Mouse (Mus musculus) embryonic facial prominence, embryonic 13.5 days (tissue): ENCODE data around the gene Vmn1r210. TPM values are rescaled to one million over a fixed set of nuclear protein-coding genes. Genes with fewer than 3 reads are reported as not detected.

ENCODE experiments used
- polyA plus RNA-seq: library from polyadenylated mRNA; unstranded; fragments of >200 nt; fragmentation: Nextera tagmentation; extraction: Ambion mirVana; gene quantifications from 2 replicates; pipeline ENCODE4 v1.2.1, GENCODE M21; 2015

Vmn1r210 gene
- polyA plus RNA-seq, 1 experiment from 2014 or later = not detected

Other genes with a start within 250 kb of the Vmn1r210 start
- gene Vmn1r205, start 238.3 kb downstream of the Vmn1r210 start, polyA plus RNA-seq = not detected in 2 replicates
- not detected in 2 replicates for gene Vmn1r206, start 207.1 kb downstream of the Vmn1r210 start, polyA plus RNA-seq
- gene Vmn1r207-ps, start 101.7 kb downstream of the Vmn1r210 start, polyA plus RNA-seq = not detected in 2 replicates
- not detected in 2 replicates for gene Vmn1r208, start 53.9 kb downstream of the Vmn1r210 start, polyA plus RNA-seq
- not detected in 2 replicates for gene Vmn1r209, start 21.7 kb downstream of the Vmn1r210 start, polyA plus RNA-seq
- not detected in 2 replicates for gene Vmn1r211, start 26.2 kb upstream of the Vmn1r210 start, polyA plus RNA-seq
- not detected in 2 replicates for gene Vmn1r212, start 52.9 kb upstream of the Vmn1r210 start, polyA plus RNA-seq
- gene Vmn1r213, start 176.3 kb upstream of the Vmn1r210 start, polyA plus RNA-seq = not detected in 2 replicates
- gene Vmn1r214, start 199.1 kb upstream of the Vmn1r210 start, polyA plus RNA-seq = not detected in 2 replicates
- not detected in 2 replicates for gene Vmn1r215, start 236.7 kb upstream of the Vmn1r210 start, polyA plus RNA-seq